Mouse (Mus musculus) liver, embryonic 16.5 days (tissue): ENCODE results near the gene Tpk1. TPM values are rescaled to one million over a fixed set of nuclear protein-coding genes. Genes with fewer than 3 reads are reported as not detected.

ENCODE experiments used
- ATAC-seq: fragments of 200-750 bp; cut with Nextera tagmentation; 2 replicates; pipeline ENCODE4 v1.8.0; 2017; ENCODE audit warnings: low read depth, mild to moderate bottlenecking, moderate number of reproducible peaks, moderate library complexity
- H3K27ac ChIP-seq: fragments of 300-500 bp; sonication (generic); 2 replicates; pipeline ENCODE4 v1.5.1; 2014; ENCODE audit warnings: mild to moderate bottlenecking, low read length
- H3K27me3 ChIP-seq: fragments of 300-500 bp; sonication (generic); 2 replicates; pipeline ENCODE4 v1.6.1; 2014; ENCODE audit warnings: low read depth, low read length, mixed read lengths; ENCODE audit not compliant: control insufficient read depth, insufficient read depth
- H3K36me3 ChIP-seq: fragments of 300-500 bp; sonication (generic); 2 replicates; pipeline ENCODE4 v1.6.1; 2014; ENCODE audit warnings: mild to moderate bottlenecking; ENCODE audit not compliant: control insufficient read depth, insufficient read depth
- H3K4me1 ChIP-seq: fragments of 300-500 bp; sonication (generic); 2 replicates; pipeline ENCODE4 v1.6.1; 2014; ENCODE audit warnings: low read depth, low read length, mixed read lengths; ENCODE audit not compliant: control insufficient read depth
- H3K4me2 ChIP-seq: fragments of 300-500 bp; sonication (generic); 2 replicates; pipeline ENCODE4 v1.6.1; 2014; ENCODE audit warnings: low read depth, low read length, mixed read lengths
- H3K4me3 ChIP-seq: fragments of 300-500 bp; sonication (generic); 2 replicates; pipeline ENCODE4 v1.5.1; 2014; ENCODE audit warnings: low read depth, mild to moderate bottlenecking, low read length
- H3K9ac ChIP-seq: fragments of 300-500 bp; sonication (generic); 2 replicates; pipeline ENCODE4 v1.6.1; 2014; ENCODE audit warnings: low read depth, low read length
- H3K9me3 ChIP-seq: fragments of 300-500 bp; sonication (generic); replicated peaks from 2 replicates; pipeline ENCODE4 v1.6.1; 2016; ENCODE audit warnings: low read length; ENCODE audit not compliant: control insufficient read depth
- WGBS: fragments of 180-500 bp; shearing (Covaris S2); extraction: QIAGEN DNeasy Blood & Tissue Kit; methylation state at CpG from one replicate; pipeline ENCODE4 v1.1.7; 2014; ENCODE audit not compliant: insufficient replicate concordance; 5-methylcytosine and 5-hydroxymethylcytosine counted together
- polyA plus RNA-seq: library from polyadenylated mRNA; unstranded; fragments of >200 nt; fragmentation: Nextera tagmentation; extraction: Ambion mirVana; gene quantifications from 2 replicates; pipeline ENCODE4 v1.2.1, GENCODE M21; 2015

Tpk1 gene
- polyA plus RNA-seq, 1 experiment from 2014 or later = 8.4 TPM

DNA sequence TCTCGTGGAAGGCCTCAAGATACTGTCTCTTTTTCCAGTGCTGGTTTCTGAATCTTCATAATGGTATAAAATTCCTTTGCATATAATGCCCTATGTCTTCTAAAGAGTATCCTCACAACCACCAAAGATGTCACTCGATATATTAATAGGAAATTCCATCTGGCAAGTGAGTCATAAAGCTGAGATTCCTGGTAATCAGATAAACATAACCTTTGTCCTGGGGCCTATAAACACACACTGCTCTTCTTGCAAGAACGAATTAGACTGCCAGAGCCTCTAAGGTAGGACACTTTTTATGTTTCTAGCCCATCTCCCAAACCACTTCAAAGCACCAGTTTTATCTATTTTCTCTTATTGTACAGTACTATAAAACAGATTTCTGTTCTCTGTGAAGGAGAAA, 185.4 kb downstream of the Tpk1 start:
- WGBS = 55% methylated on average over 3 of the region's 3 CpGs
- H3K4me3 ChIP-seq = no peak overlapping the region
- H3K27me3 ChIP-seq = no peaks in the 10 kb centered on the region
- H3K27ac ChIP-seq = no peak overlapping the region
- no peaks in the 10 kb centered on the region for H3K36me3 ChIP-seq
- H3K9me3 ChIP-seq = no peaks in the 10 kb centered on the region
- H3K4me2 ChIP-seq = no peak overlapping the region
- no peaks in the 10 kb centered on the region for H3K4me1 ChIP-seq
- no peak overlapping the region for H3K9ac ChIP-seq
- ATAC-seq = no peak

DNA sequence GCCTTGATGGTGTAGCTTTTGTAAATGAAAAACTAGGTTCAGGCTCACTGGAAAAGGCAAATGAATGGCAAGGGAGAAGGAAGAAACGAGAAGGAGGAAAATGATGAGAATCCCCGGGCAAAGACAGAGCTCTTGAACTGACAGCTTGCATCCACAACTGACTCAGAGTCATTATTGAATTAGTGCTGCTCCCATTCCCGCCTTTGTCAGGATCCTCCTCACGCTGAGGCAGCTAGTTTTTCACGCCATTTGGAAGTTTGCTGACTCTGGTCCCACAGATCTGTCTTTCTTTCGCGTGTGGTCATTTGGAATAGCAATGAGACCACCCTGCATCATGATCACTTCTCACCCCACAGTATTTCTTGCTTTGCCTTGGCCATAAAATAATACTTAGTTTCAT, 187.3 kb downstream of the Tpk1 start:
- Histone ChIP-seq H3K4me1 (no peaks in the 10 kb centered on the region), H3K4me2 (no peak overlapping the region), H3K9me3 (no peaks in the 10 kb centered on the region), H3K4me3 (no peak overlapping the region), H3K9ac (no peak overlapping the region), H3K27ac (no peak overlapping the region), H3K27me3 (no peaks in the 10 kb centered on the region), H3K36me3 (no peaks in the 10 kb centered on the region)
- WGBS = 62% methylated on average over 7 of the region's 7 CpGs
- no peak for ATAC-seq

DNA sequence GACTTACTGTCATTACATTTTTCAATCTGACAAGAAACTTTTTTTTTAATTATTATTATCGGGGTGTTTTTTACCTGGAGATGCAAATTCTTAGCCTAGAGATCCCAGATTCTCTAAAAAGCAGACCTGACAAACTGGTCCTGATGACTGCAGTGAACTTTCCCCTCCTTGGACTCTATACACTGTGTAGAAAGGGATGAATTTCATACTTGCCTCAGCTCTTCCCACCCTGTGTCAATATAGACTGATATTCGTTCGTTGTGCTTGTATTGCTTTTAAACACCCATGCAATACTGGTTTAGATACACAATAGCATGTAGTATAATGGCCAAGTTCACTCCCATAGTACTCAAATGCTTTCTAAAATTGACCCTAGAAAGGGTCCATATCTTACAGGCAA, 189.7 kb downstream of the Tpk1 start:
- H3K36me3 ChIP-seq = no peaks in the 10 kb centered on the region
- H3K9me3 ChIP-seq = no peaks in the 10 kb centered on the region
- no peaks in the 10 kb centered on the region for H3K27me3 ChIP-seq
- no peak overlapping the region for H3K27ac ChIP-seq
- no peak for ATAC-seq
- H3K4me3 ChIP-seq = no peak overlapping the region
- 72% methylated on average over 3 of the region's 3 CpGs for WGBS
- no peaks in the 10 kb centered on the region for H3K4me1 ChIP-seq
- H3K4me2 ChIP-seq = no peak overlapping the region
- no peak overlapping the region for H3K9ac ChIP-seq

DNA sequence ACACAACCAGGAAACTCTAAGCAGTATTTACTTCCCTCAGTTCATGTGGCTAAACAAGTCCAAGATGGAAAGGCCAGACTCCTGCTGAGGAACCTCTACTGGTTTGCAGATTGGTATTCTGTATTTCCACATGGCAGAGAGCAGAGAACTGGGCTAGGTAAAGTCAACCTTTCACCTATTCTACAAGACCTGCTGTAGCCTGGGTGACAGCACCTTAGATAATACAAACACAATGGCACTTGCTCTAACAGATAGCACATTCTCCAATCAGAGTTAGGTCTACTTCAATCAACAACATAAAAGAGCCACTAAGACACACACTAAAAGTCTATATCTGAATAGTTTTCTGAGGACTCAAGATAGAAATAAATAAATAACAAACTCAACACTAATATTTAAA, 190.2 kb downstream of the Tpk1 start:
- Histone ChIP-seq H3K4me3 (no peak overlapping the region), H3K27me3 (no peaks in the 10 kb centered on the region), H3K9me3 (no peaks in the 10 kb centered on the region), H3K36me3 (no peaks in the 10 kb centered on the region), H3K4me2 (no peak overlapping the region), H3K4me1 (no peaks in the 10 kb centered on the region), H3K9ac (no peak overlapping the region), H3K27ac (no peak overlapping the region)
- no peak for ATAC-seq

DNA sequence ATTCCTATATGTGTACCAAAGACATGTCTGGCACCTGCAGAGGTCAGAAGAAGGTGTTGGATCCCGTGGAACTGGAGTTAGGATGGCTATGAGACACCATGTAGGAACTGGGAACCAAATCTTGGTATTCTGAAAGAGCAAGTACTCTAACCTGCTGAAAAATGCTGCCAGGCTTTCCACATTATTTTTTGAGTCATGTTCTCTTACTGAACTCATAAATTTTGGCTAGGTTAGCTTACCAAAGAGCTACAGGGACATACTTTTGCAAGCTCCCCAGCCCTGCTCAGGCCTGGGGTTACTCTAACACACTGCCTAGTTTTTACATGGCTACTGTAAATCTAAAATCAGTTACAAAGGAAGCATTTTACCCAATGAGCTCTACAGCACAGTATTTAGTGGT, 194.5 kb downstream of the Tpk1 start:
- Histone ChIP-seq H3K27ac (no peak overlapping the region), H3K27me3 (no peaks in the 10 kb centered on the region), H3K4me2 (no peak overlapping the region), H3K9me3 (no peaks in the 10 kb centered on the region), H3K9ac (no peak overlapping the region), H3K4me3 (no peak overlapping the region), H3K4me1 (no peaks in the 10 kb centered on the region), H3K36me3 (no peaks in the 10 kb centered on the region)
- WGBS = 58% methylated on average over 1 of the region's 1 CpGs
- ATAC-seq = no peak

DNA sequence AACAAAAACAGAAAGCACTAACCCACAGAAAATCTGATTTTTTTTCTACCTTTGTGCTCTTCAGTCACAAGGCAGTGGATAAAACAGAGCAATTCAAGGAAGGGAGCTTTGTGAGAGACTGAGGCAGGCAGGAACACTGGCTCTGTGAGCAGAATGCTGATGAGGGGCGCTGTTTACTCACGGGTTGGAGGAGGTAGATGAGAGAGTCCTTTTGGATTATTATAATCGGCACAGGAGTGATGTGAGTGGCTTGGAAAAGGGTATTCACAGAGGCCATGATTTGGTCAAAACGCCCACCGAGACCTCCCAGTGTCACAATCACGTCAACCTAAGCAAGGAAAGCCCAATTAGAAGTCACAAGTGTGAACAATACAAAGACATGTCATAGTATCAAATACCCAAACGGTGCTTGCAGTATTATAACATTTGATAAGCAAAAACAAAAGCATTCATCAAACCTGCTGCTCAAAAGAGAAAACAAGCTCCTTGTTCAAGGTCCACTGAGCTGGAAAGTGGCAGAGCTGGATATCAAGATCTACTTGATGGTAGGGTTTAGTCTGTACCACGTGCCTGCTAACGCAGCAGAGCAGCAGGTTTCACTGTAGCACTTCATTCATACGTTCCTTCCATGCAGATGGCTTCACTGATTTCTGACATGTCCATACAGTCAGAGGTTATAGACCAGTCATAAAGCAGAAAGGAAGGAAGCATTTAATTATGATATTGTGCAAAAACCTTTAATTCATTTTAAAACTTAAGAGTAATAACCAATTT, 197.1 kb downstream of the Tpk1 start:
- WGBS = 70% methylated on average over 10 of the region's 10 CpGs
- H3K36me3 ChIP-seq = no peaks in the 10 kb centered on the region
- no peaks in the 10 kb centered on the region for H3K27me3 ChIP-seq
- no peaks in the 10 kb centered on the region for H3K4me1 ChIP-seq
- no peak overlapping the region for H3K9ac ChIP-seq
- no peak for ATAC-seq
- no peak overlapping the region for H3K27ac ChIP-seq
- H3K9me3 ChIP-seq = no peaks in the 10 kb centered on the region
- H3K4me3 ChIP-seq = no peak overlapping the region
- no peak overlapping the region for H3K4me2 ChIP-seq

DNA sequence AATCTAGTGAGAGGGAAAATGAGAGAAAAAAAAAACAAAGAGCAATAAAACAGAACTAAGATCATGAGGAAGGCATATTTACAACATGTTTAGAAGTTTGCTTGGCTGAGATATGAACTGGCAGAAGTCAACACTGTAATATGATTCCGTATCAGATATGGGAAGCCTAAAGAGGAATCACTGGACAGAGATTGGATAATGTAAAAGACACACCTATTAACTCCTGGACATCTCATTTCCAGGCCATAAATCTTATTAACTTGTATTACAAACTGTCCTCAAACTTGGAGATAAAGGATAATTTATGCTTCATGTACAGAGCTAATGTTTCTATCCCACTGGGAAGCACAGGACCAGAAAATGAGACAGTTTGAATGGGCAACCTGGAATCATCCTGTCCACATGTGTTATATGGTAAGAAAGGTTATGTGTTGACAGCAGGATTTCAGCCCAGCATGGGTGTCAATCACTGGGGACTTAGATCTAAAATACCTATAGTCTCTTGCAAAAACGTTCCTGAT, 203.2 kb downstream of the Tpk1 start:
- Histone ChIP-seq H3K9ac (no peak overlapping the region), H3K9me3 (no peaks in the 10 kb centered on the region), H3K4me3 (no peak overlapping the region), H3K27ac (no peak overlapping the region), H3K27me3 (no peaks in the 10 kb centered on the region), H3K4me1 (no peaks in the 10 kb centered on the region), H3K36me3 (no peaks in the 10 kb centered on the region), H3K4me2 (no peak overlapping the region)
- WGBS = 75% methylated on average over 2 of the region's 2 CpGs
- no peak for ATAC-seq

DNA sequence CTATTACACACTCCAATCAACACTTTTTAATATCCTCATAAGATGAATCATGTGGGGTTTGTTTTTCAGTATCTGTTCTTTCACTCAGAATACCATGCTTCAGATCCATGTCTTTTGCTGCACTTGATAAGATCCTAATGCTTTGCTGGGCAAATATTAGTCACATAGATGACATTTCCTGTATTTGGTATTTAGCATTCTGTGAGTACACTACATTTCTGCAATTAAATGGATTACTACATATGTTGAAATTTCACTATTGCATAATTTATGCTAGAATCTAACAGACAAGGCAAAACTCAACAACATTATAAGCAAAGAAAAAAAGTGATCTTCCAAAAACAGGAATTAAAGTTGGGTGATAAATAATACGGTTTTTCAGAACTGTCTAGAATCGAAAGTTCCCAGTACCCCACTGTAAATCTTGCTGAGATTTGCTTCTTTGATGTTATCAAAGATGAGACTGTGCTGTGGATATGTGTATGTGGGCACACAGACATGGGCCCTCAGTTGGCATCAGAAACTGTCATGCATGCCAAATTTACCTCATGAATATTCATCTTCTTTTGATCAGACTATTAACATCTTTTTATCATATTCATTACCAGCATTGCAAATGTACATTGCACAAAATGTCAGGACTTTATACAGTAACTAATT, 203.8 kb downstream of the Tpk1 start:
- Histone ChIP-seq H3K27me3 (no peaks in the 10 kb centered on the region), H3K4me2 (no peak overlapping the region), H3K9ac (no peak overlapping the region), H3K36me3 (no peaks in the 10 kb centered on the region), H3K4me1 (no peaks in the 10 kb centered on the region), H3K9me3 (no peaks in the 10 kb centered on the region), H3K27ac (no peak overlapping the region), H3K4me3 (no peak overlapping the region)
- 66% methylated on average over 2 of the region's 2 CpGs for WGBS
- ATAC-seq = no peak

DNA sequence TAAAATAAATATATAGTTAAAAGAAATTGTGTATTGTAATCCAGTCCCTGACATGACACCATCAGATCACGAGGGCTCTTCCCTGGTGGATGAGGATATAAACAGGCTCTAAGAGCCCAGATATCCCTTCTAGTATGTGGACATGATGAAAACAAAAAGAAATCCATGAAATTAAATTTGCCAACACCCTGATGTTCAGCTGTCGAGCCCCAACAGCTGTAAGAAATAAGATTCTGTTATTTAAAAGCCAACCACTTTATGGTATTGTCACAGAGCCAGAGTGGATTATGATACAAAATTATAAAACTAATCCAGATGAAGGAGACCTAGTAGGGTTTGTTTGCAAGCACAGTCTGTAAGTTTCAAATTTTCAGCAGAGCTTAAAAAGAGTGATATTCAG, 207.0 kb downstream of the Tpk1 start:
- no peak for ATAC-seq
- Histone ChIP-seq H3K4me2 (no peak overlapping the region), H3K9ac (no peak overlapping the region), H3K36me3 (no peaks in the 10 kb centered on the region), H3K4me1 (no peaks in the 10 kb centered on the region), H3K4me3 (no peak overlapping the region), H3K27me3 (no peaks in the 10 kb centered on the region), H3K27ac (no peak overlapping the region), H3K9me3 (no peaks in the 10 kb centered on the region)
- WGBS = 61% methylated on average over 2 of the region's 2 CpGs
